Mouse (Mus musculus) kidney, postnatal 36 days (tissue): ENCODE measurements around the gene Cavin1.

Source experiments
- DNase-seq, 2 experiments: peaks; one replicate each; pipeline ENCODE4 v3.0.0; 2021 to 2022; ENCODE audit warnings: mixed read lengths in 2 of 2

Gene Cavin1

GRCm38 (mm10) chr11:100908112-100908511 lies 62.6 kb downstream of the Cavin1 start:
- DNase-seq: peak; percentile 60 to 69

GRCm38 (mm10) chr11:100906885-100907284 lies 63.8 kb downstream of the Cavin1 start:
- DNase-seq: no peak
